In the genomic region with DNA sequence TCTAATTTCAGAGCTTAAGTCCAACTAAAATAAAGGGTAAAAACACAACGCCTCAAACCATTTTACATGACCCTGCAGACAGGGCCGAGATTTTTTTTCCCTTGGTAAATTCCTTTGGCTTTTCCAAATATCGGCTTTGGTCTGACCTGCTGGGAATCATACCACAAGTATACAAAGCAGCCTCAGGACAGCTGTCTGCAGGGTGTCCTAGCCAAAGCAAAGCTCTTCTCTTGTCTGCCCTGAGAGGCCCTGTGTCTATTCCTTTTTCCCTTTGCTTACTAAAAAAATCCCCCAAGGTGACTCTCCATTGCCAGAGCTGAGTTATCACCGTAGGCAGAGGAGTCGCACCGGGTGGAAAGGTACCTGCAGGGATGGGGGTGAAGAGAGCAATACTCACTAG, we compare ENCODE assay signal across 9 mouse cellular contexts.
"Had no signal": no experiment of that assay in that cellular context is flagged by ENCODE, and none has a peak within 500 bp of the region (broad histone marks: within the 10 kb centered on the region; RNA-seq: fewer than 3 reads in every experiment).

No protein-coding gene starts in this region.

- ATAC-seq: intestine, embryonic 15.5 days had no signal

- DNase-seq: kidney, adult 18-20 months; kidney, postnatal 14 days; lung, adult 18-20 months; right cerebral cortex, adult 18-20 months; right cerebral cortex, postnatal 25 days; thymus, postnatal 36 days had no signal

- H3K4me1 ChIP-seq: intestine, embryonic 15.5 days had no signal

- H3K9me3 ChIP-seq: intestine, embryonic 15.5 days had no signal

- H3K27ac ChIP-seq: intestine, embryonic 15.5 days; left cerebral cortex, adult 2 months; liver, embryonic 14.5 days had no signal

- H3K27me3 ChIP-seq: intestine, embryonic 15.5 days had no signal

- H3K9ac ChIP-seq: intestine, embryonic 15.5 days; liver, embryonic 14.5 days had no signal

- H3K36me3 ChIP-seq: intestine, embryonic 15.5 days had no signal

- H3K4me2 ChIP-seq: intestine, embryonic 15.5 days had no signal

- H3K4me3 ChIP-seq: intestine, embryonic 15.5 days; left cerebral cortex, adult 2 months had no signal
